Mouse (Mus musculus) liver, embryonic 11.5 days (tissue): ENCODE measurements around the gene Tnrc6b. TPM values are rescaled to one million over a fixed set of nuclear protein-coding genes. Genes with fewer than 3 reads are reported as not detected.
A peak's percentile ranks its signal among the peaks of the same experiment; 100 is the strongest.

ENCODE experiments used
- ATAC-seq: fragments of 200-750 bp; cut with Nextera tagmentation; replicated peaks from 2 replicates; pipeline ENCODE4 v1.8.0; 2017; ENCODE audit warnings: moderate number of reproducible peaks, mild to moderate bottlenecking, moderate TSS enrichment, moderate library complexity; ENCODE audit not compliant: low FRiP score
- DNase-seq: peaks from one replicate; pipeline ENCODE4 v3.0.0-alpha.2; 2017; ENCODE audit warnings: low spot score
- H3K27ac ChIP-seq: fragments of 300-500 bp; sonication (generic); 2 replicates; pipeline ENCODE4 v1.5.1; 2014; ENCODE audit warnings: mild to moderate bottlenecking, low read depth, low read length, control low read depth
- H3K27me3 ChIP-seq: fragments of 300-500 bp; sonication (generic); replicated peaks from 2 replicates; pipeline ENCODE4 v1.6.1; 2014; ENCODE audit warnings: low read length, mixed read lengths; ENCODE audit not compliant: control insufficient read depth, insufficient read depth
- H3K36me3 ChIP-seq: fragments of 300-500 bp; sonication (generic); 2 replicates; pipeline ENCODE4 v1.6.1; 2014; ENCODE audit warnings: mild to moderate bottlenecking, low read length, moderate library complexity, mixed read lengths; ENCODE audit not compliant: control insufficient read depth, insufficient read depth
- H3K4me1 ChIP-seq: fragments of 300-500 bp; sonication (generic); replicated peaks from 2 replicates; pipeline ENCODE4 v1.6.1; 2014; ENCODE audit warnings: low read length, mixed read lengths; ENCODE audit not compliant: control insufficient read depth, insufficient read depth
- H3K4me2 ChIP-seq: fragments of 300-500 bp; sonication (generic); 2 replicates; pipeline ENCODE4 v1.6.1; 2014; ENCODE audit warnings: mild to moderate bottlenecking, control low read depth, moderate library complexity
- H3K4me3 ChIP-seq: fragments of 300-500 bp; sonication (generic); 2 replicates; pipeline ENCODE4 v1.5.1; 2014; ENCODE audit warnings: low read depth, low read length, control low read depth
- H3K9ac ChIP-seq: fragments of 300-500 bp; sonication (generic); 2 replicates; pipeline ENCODE4 v1.6.1; 2014; ENCODE audit warnings: low read depth, low read length, control low read depth
- H3K9me3 ChIP-seq: fragments of 300-500 bp; sonication (generic); 2 replicates; pipeline ENCODE4 v1.6.1; 2016; ENCODE audit warnings: low read length, inconsistent platforms, mixed read lengths; ENCODE audit not compliant: control insufficient read depth
- WGBS: fragments of 180-500 bp; shearing (Covaris S2); extraction: QIAGEN DNeasy Blood & Tissue Kit; methylation state at CpG from one replicate; pipeline ENCODE4 v1.1.7; 2014; 5-methylcytosine and 5-hydroxymethylcytosine counted together
- microRNA-seq: library from miRNA; unstranded; fragments of <30 nt; microRNA quantifications from one replicate; pipeline ENCODE4, GENCODE M21; 2017; ENCODE audit warnings: borderline number of aligned reads
- polyA plus RNA-seq: library from polyadenylated mRNA; unstranded; fragments of >200 nt; fragmentation: Nextera tagmentation; extraction: Ambion mirVana; gene quantifications from 2 replicates; pipeline ENCODE4 v1.2.1, GENCODE M21; 2014

The Tnrc6b gene
- polyA plus RNA-seq, 1 experiment from 2014 or later: 18.5 TPM

- no peaks in the 10 kb centered on the region for H3K36me3 ChIP-seq
- no peak overlapping the region for H3K27ac ChIP-seq
- H3K9me3 ChIP-seq: no peaks in the 10 kb centered on the region
- H3K27me3 ChIP-seq: no peaks in the 10 kb centered on the region
- H3K4me1 ChIP-seq: peaks cover 6% of the 10 kb centered on the region
- no peak for DNase-seq
- no peak for ATAC-seq
- no peak overlapping the region for H3K4me3 ChIP-seq
- H3K9ac ChIP-seq: no peak overlapping the region
- 68% methylated on average over 3 of the region's 3 CpGs for WGBS
- H3K4me2 ChIP-seq: no peak overlapping the region
Observed at GRCm38 (mm10) chr15:80989712-80990111, 278.6 kb downstream of the Tnrc6b start.

Small RNAs within 50 kb of the gene (microRNA-seq; reads per million reads assigned to microRNA genes)
- gene Mir5113: 91.2 reads per million, percentile 47 among the genes with 10 or more reads in this experiment

Other genes starting within 250 kb of the Tnrc6b start
- gene Enthd1, start 146.2 kb upstream of the Tnrc6b start, polyA plus RNA-seq: not detected in 2 replicates
- 15.7 and 19.1 TPM in 2 replicates for gene Grap2, start 138.7 kb upstream of the Tnrc6b start, polyA plus RNA-seq
- 0.34 and 0.61 TPM in 2 replicates for gene Fam83f, start 39.5 kb upstream of the Tnrc6b start, polyA plus RNA-seq
- gene Adsl, start 237.2 kb downstream of the Tnrc6b start, polyA plus RNA-seq: 256 and 262 TPM in 2 replicates